Mouse (Mus musculus) spleen, adult 2 months (tissue): ENCODE measurements around the gene Kat2b. TPM values are rescaled to one million over a fixed set of nuclear protein-coding genes. Genes with fewer than 3 reads are reported as not detected.
A peak's percentile ranks its signal among the peaks of the same experiment; 100 is the strongest.
"Not testable (repeated sequence)": the region's sequence is repeated elsewhere in the genome, so short reads cannot be mapped to it uniquely, and the experiment has no call there.

Experiments used
- DNase-seq, 2 experiments: peaks; one replicate each; pipeline versions ENCODE4 v3.0.0 to v3.0.0-alpha.2; 2012 to 2021; ENCODE audit warnings: low spot score in 2 of 2, low read depth in 1 of 2
- H3K27ac ChIP-seq: fragments of 200-500 bp; 2 replicates; pipeline ENCODE4 v1.5.1; 2012; ENCODE audit warnings: low read length, inconsistent platforms; ENCODE audit not compliant: insufficient read depth
- H3K27me3 ChIP-seq: fragments of 200-500 bp; 2 replicates; pipeline ENCODE4 v1.6.1; 2012; ENCODE audit warnings: mild to moderate bottlenecking, moderate library complexity, low read length, inconsistent platforms; ENCODE audit not compliant: control insufficient read depth, insufficient read depth
- H3K36me3 ChIP-seq: fragments of 200-500 bp; 2 replicates; pipeline ENCODE4 v1.6.1; 2012; ENCODE audit warnings: mild to moderate bottlenecking, low read length, inconsistent platforms; ENCODE audit not compliant: control insufficient read depth, insufficient read depth
- H3K4me1 ChIP-seq: fragments of 200-500 bp; 2 replicates; pipeline ENCODE4 v1.6.1; 2011; ENCODE audit warnings: inconsistent platforms; ENCODE audit not compliant: control insufficient read depth, insufficient read depth, insufficient read length
- H3K4me3 ChIP-seq: fragments of 200-500 bp; 2 replicates; pipeline ENCODE4 v1.5.1; 2011; ENCODE audit warnings: mild to moderate bottlenecking, inconsistent platforms; ENCODE audit not compliant: insufficient read depth, insufficient read length; ENCODE audit errors: extremely low read depth
- CTCF ChIP-seq: fragments of 200-500 bp; IDR thresholded peaks from 2 replicates; pipeline ENCODE4 v1.5.1; 2011; ENCODE audit warnings: mild to moderate bottlenecking, inconsistent platforms; ENCODE audit not compliant: insufficient read depth, insufficient read length, insufficient replicate concordance; ENCODE audit errors: extremely low read depth
- POLR2A ChIP-seq: fragments of 200-500 bp; IDR thresholded peaks from 2 replicates; pipeline ENCODE4 v1.6.1; 2011; ENCODE audit warnings: low read depth, low read length, inconsistent platforms
- WGBS: fragments of 180-500 bp; shearing (Covaris S2); methylation state at CpG from one replicate; pipeline ENCODE4 v1.1.7; 2018; 5-methylcytosine and 5-hydroxymethylcytosine counted together
- polyA plus RNA-seq: library from polyadenylated mRNA; depleted of rRNA; stranded (reverse); fragments of >200 nt; gene quantifications from 2 replicates; pipeline ENCODE4 v1.2.3, GENCODE M21; 2012

Gene Kat2b
- polyA plus RNA-seq, 1 experiment: 5.0 TPM

- TF ChIP-seq CTCF (no peak), POLR2A (no peak)
- H3K27me3 ChIP-seq: no peaks in the 10 kb centered on the region
- WGBS: 89% methylated on average over 8 of the region's 8 CpGs
- H3K27ac ChIP-seq: no peak overlapping the region
- H3K4me3 ChIP-seq: no peak overlapping the region
- no peak for DNase-seq
- H3K36me3 ChIP-seq: peaks cover 18% of the 10 kb centered on the region
- no peaks in the 10 kb centered on the region for H3K4me1 ChIP-seq
Observed at GRCm38 (mm10) chr17:53670453-53670852, 103.8 kb downstream of the Kat2b start.

DNA sequence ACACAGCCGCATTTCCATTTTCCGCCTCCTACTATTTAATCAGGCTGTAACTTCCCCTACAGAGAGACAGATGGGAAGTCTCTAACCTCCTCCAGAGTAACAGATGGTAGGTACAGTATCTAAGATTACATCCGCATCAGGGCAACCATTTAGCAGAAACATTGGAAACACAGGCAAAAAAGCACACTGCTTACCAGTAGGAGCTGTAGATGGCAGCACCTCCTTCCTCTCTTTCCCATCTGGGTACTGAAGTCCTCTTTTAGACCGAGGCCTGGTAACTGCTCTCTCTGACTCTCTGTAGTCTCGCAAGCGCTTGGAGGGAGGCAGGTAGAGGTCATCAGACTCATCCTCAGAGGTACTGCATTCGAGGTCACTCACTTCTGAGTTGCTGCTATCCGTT, 112.1 kb downstream of the Kat2b start:
- H3K4me1 ChIP-seq: no peaks in the 10 kb centered on the region
- DNase-seq: no peak
- WGBS: 83% methylated on average over 8 of the region's 8 CpGs
- H3K27me3 ChIP-seq: no peaks in the 10 kb centered on the region
- H3K36me3 ChIP-seq: peaks cover 1% of the 10 kb centered on the region
- no peak overlapping the region for H3K4me3 ChIP-seq
- TF ChIP-seq CTCF (no peak), POLR2A (no peak)
- no peak overlapping the region for H3K27ac ChIP-seq

DNA sequence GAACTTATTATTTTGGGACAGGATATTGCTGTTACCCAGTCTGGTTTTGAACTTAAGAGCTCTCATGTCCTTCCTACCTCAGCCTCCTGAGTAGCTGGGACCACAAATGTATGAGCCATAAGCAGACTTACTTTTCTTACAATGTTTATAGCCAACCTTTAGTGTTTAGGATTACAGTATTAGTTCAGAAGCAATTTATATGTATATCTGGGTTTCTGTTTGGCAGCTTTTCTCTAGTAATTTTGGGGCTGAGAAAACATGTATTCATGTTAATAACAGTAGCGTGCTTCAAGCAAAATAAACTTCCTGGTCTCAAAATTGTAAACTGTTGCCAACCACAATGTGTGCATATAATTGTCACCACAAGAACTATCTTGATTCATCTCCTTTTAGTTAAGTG, 121.7 kb downstream of the Kat2b start:
- Histone ChIP-seq H3K27me3 (no peaks in the 10 kb centered on the region), H3K27ac (no peak overlapping the region), H3K4me1 (no peaks in the 10 kb centered on the region), H3K36me3 (no peaks in the 10 kb centered on the region), H3K4me3 (peak overlapping the region; percentile 22; the same call in 1 of the 2 replicates)
- no peak for TF ChIP-seq CTCF
- no peak for TF ChIP-seq POLR2A
- WGBS: 2% methylated on average over 1 of the region's 1 CpGs
- DNase-seq: no peak

DNA sequence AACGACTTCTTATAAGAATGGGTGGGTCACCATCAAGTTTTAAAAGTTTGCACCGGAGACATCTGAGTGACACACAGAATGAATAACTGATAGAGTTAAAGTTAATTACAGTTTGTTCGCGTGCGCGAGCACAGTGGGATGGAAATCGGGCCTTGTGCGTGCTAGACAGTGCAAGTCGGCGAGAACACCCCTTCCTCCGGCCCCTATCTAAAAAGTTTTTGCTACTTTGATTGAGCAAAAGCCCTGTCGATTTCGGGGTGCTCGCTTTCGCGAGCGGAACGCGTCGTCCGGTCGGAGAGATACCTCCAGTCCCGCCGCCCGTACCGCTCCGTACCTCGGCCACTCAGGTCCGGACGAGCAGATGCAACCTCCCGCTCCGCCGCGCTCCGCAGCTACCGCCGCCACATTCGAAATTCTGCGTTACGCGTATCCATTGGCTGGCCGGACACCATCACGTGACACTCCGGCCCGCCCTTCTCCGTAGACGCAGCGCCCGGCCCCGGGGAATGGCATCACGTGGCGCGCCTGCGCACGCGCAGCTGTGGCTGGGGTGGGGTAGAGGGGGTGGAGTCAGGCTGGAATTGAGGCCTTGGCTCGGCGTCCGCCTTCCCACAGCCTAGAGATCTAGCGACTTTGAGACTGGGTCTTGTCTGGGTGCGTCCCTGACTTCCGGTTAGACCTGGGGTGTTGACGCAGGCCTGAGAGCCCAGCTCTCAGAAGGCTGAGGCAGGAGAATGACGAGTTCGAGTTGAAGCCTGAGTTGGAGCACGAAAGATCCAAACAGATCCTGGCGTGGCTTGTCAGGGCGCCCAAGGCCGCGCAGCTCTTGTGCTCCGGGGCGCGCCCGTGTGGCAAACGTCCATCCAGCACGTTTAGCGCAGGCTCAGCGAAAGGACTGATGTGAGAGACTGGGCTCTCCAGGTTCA, 122.5 kb downstream of the Kat2b start, which contains the start of gene Sgo1:
TSS of gene Sgo1 (minus strand) at position 457 of the 926 bp plus-strand sequence.
- peak; percentile 95 to 96 for DNase-seq
- under 1% methylated on average over 78 of the region's 78 CpGs for WGBS
- TF ChIP-seq POLR2A (peak; percentile 92), CTCF (peak; percentile 29; the same call in 1 of the 2 replicates)
- H3K27ac ChIP-seq: peak within 1 kb of the TSS; percentile 96
- H3K4me3 ChIP-seq: peak within 1 kb of the TSS; percentile 72
- H3K27me3 ChIP-seq: no peaks in the 10 kb centered on the region
- no peaks in the 10 kb centered on the region for H3K36me3 ChIP-seq
- H3K4me1 ChIP-seq: no peaks in the 10 kb centered on the region

DNA sequence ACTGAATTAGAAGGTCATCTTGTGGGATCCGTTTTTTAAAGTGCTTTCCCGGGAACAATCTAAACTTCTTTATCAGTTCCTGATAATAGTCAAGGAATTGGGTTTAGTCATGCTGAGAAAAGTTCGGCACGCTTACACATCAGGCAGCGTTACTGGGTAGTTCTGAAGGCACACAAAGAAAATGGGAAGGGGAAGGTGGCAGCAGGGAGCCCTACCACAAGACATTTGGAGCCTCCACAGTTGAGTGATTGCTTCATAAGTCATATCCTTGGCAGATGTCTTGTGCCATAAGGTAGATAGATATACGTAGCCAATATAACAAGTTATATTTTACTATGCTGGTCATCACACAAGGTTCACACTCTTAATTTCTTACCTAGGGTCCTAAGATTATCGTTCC, 123.3 kb downstream of the Kat2b start:
- WGBS: 13% methylated on average over 7 of the region's 7 CpGs
- TF ChIP-seq POLR2A (no peak), CTCF (no peak)
- H3K36me3 ChIP-seq: no peaks in the 10 kb centered on the region
- DNase-seq: no peak
- H3K27me3 ChIP-seq: no peaks in the 10 kb centered on the region
- peak overlapping the region; percentile 96 for H3K27ac ChIP-seq
- peak overlapping the region; percentile 71 for H3K4me3 ChIP-seq
- no peaks in the 10 kb centered on the region for H3K4me1 ChIP-seq

DNA sequence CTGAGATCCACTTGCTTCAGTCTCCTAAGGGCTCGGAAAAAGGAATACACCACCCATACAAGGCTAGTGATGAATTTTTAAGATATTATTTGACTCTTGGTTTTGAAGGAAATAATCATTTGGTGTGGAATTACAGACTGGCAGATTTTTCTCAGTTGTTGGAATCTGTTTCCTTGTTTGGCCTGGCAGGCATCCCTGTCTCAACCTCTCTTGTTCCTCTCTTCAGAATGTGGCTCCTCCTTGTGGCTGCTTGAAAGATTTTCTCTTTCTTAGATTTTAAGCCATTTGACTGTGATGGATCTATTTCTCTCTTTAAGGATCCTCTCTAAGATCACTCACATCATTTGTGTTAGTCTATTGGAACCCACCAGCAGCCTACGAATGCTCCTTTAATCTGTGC, 127.4 kb downstream of the Kat2b start:
- no peak for TF ChIP-seq CTCF
- TF ChIP-seq POLR2A: no peak
- DNase-seq: no peak
- Histone ChIP-seq H3K36me3 (no peaks in the 10 kb centered on the region), H3K27me3 (no peaks in the 10 kb centered on the region), H3K4me3 (no peak overlapping the region), H3K27ac (no peak overlapping the region), H3K4me1 (no peaks in the 10 kb centered on the region)
- WGBS: 85% methylated on average over 2 of the region's 2 CpGs

- H3K4me1 ChIP-seq, H3K4me3 ChIP-seq, DNase-seq, H3K27ac ChIP-seq, H3K27me3 ChIP-seq, H3K36me3 ChIP-seq: not testable (repeated sequence)
- WGBS: 92% methylated on average over 8 of the region's 8 CpGs
Observed at GRCm38 (mm10) chr17:53697521-53697920, 130.9 kb downstream of the Kat2b start.
